Mouse (Mus musculus) forebrain, embryonic 13.5 days (tissue): Measurements from ENCODE around the gene Tbc1d8. TPM values are rescaled to one million over a fixed set of nuclear protein-coding genes. Genes with fewer than 3 reads are reported as not detected.

Experiments used
- ATAC-seq: fragments of 200-750 bp; cut with Nextera tagmentation; 2 replicates; pipeline ENCODE4 v1.8.0; 2017
- H3K27ac ChIP-seq: fragments of 300-500 bp; sonication (generic); 2 replicates; pipeline ENCODE4 v1.5.1; 2015; ENCODE audit warnings: inconsistent platforms, mild to moderate bottlenecking, moderate library complexity
- H3K27me3 ChIP-seq: fragments of 300-500 bp; sonication (generic); 2 replicates; pipeline ENCODE4 v1.6.1; 2015; ENCODE audit warnings: mild to moderate bottlenecking, inconsistent platforms
- H3K36me3 ChIP-seq: fragments of 300-500 bp; sonication (generic); 2 replicates; pipeline ENCODE4 v1.6.1; 2015; ENCODE audit warnings: mild to moderate bottlenecking, inconsistent platforms; ENCODE audit not compliant: poor library complexity, severe bottlenecking
- H3K4me1 ChIP-seq: fragments of 300-500 bp; sonication (generic); 2 replicates; pipeline ENCODE4 v1.6.1; 2015; ENCODE audit warnings: inconsistent platforms
- H3K4me2 ChIP-seq: fragments of 300-500 bp; sonication (generic); 2 replicates; pipeline ENCODE4 v1.6.1; 2015; ENCODE audit warnings: inconsistent platforms, mild to moderate bottlenecking, moderate library complexity
- H3K4me3 ChIP-seq: fragments of 300-500 bp; sonication (generic); 2 replicates; pipeline ENCODE4 v1.5.1; 2015; ENCODE audit warnings: mild to moderate bottlenecking, inconsistent platforms
- H3K9ac ChIP-seq: fragments of 300-500 bp; sonication (generic); 2 replicates; pipeline ENCODE4 v1.6.1; 2015; ENCODE audit warnings: mild to moderate bottlenecking, inconsistent platforms
- H3K9me3 ChIP-seq: fragments of 300-500 bp; sonication (generic); replicated peaks from 2 replicates; pipeline ENCODE4 v1.6.1; 2016; ENCODE audit warnings: inconsistent platforms
- WGBS: fragments of 180-500 bp; shearing (Covaris S2); methylation state at CpG from one replicate; pipeline ENCODE4 v1.1.7; 2015; 5-methylcytosine and 5-hydroxymethylcytosine counted together
- polyA plus RNA-seq: library from polyadenylated mRNA; unstranded; fragments of >200 nt; fragmentation: Nextera tagmentation; extraction: Ambion mirVana; gene quantifications from 2 replicates; pipeline ENCODE4 v1.2.1, GENCODE M21; 2015

Gene Tbc1d8
- 6.1 and 6.9 TPM in 2 replicates for polyA plus RNA-seq

GRCm38 (mm10) chr1:39478057-39478895 is at the start of gene Tbc1d8:
TSS of gene Tbc1d8 (minus strand) at chr1:39478755.
- ATAC-seq, result peak; percentile 97
- peak within 1 kb of the TSS; percentile 74 for H3K27ac ChIP-seq

DNA sequence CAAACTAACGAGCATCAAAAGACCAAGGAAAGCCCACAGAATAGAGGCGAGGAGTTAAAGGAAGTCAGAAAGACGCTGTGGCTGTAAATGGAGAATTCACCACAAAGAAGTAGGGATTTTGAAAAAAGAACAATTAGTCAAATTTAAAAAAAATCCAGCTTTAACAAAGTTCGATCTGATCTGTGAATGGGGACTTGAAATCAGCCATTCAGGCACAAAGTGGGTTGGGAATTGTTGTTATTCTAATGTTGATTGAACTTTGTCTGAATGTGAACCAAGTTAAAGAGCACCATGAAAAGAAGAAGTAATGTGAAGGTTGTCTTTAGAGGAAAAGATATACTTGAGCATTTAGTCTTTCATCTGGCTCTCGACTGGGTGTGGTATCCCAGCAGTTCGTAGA is 49.8 kb upstream of the Tbc1d8 start:
- Histone ChIP-seq H3K4me1 (no peaks in the 10 kb centered on the region), H3K27me3 (no peaks in the 10 kb centered on the region), H3K9ac (no peak overlapping the region), H3K9me3 (no peaks in the 10 kb centered on the region), H3K27ac (no peak overlapping the region), H3K4me3 (no peak overlapping the region), H3K36me3 (no peaks in the 10 kb centered on the region), H3K4me2 (no peak overlapping the region)
- WGBS, result 32% methylated on average over 6 of the region's 6 CpGs
- no peak for ATAC-seq

More at GRCm38 (mm10) chr1:39478057-39478895, at the start of gene Tbc1d8:
- Histone ChIP-seq H3K4me1 (peaks cover 27% of the 10 kb centered on the region), H3K4me2 (peak within 1 kb of the TSS; percentile 98), H3K27me3 (peaks cover 3% of the 10 kb centered on the region; the same call in 1 of the 2 replicates), H3K36me3 (no peaks in the 10 kb centered on the region), H3K9me3 (no peaks in the 10 kb centered on the region), H3K9ac (peak within 1 kb of the TSS; percentile 83), H3K4me3 (peak within 1 kb of the TSS; percentile 75)
- under 1% methylated on average over 59 of the region's 90 CpGs for WGBS

- Histone ChIP-seq H3K27me3 (no peaks in the 10 kb centered on the region), H3K36me3 (no peaks in the 10 kb centered on the region), H3K9ac (no peak overlapping the region), H3K4me1 (no peaks in the 10 kb centered on the region), H3K9me3 (no peaks in the 10 kb centered on the region), H3K4me2 (no peak overlapping the region), H3K27ac (no peak overlapping the region), H3K4me3 (no peak overlapping the region)
- WGBS, result 12% methylated on average over 7 of the region's 7 CpGs
- ATAC-seq, result no peak
These were observed 48.9 kb upstream of the Tbc1d8 start for GRCm38 (mm10) chr1:39527432-39527831.

DNA sequence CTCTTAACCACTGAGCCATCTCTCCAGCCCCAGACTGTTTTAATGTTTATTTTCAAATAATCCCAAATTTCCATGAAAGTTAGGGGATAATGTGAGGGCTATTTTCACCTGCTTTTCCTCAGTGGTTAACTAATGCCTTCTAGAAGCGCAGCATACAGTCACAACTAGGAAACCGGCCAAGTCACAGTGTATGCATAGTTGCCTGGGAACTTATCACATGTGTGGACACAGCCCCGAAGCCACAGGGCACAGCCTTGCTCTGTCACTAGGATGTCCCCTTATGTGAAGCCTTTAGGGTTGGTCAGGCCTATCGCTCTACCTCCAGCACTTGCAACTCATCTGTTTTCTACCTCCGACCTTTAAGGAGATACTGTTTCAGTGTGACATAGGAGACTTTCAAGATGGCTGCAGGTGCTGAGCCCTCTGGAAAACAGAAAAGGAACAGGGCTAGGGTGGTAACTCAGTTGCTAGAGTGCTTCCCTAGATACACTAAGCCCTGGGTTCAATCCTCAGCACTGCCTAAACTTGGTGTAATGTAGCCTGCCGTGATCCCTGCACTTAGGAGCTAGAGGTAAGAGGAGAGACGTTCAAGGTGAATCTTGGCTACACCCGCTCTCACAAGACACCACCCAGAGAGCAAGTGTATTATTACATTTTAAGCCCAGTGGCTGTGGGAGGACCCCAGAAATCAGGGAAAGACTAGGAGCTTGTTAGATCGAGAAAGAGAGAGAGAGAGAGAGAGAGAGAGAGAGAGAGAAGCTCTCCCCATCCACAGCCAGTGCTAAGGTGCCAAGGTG is 48.0 kb upstream of the Tbc1d8 start:
- no peak for ATAC-seq

GRCm38 (mm10) chr1:39525763-39526162 is 47.2 kb upstream of the Tbc1d8 start:
- H3K36me3 ChIP-seq, result no peaks in the 10 kb centered on the region
- H3K4me1 ChIP-seq, result no peaks in the 10 kb centered on the region
- WGBS, result 83% methylated on average over 7 of the region's 7 CpGs
- H3K9ac ChIP-seq, result no peak overlapping the region
- no peak overlapping the region for H3K27ac ChIP-seq
- ATAC-seq, result no peak
- no peak overlapping the region for H3K4me3 ChIP-seq
- H3K4me2 ChIP-seq, result no peak overlapping the region
- no peaks in the 10 kb centered on the region for H3K27me3 ChIP-seq
- no peaks in the 10 kb centered on the region for H3K9me3 ChIP-seq

More for the DNA sequence above, 48.0 kb upstream of the Tbc1d8 start:
- no peak overlapping the region for H3K27ac ChIP-seq
- H3K9ac ChIP-seq, result no peak overlapping the region
- H3K4me1 ChIP-seq, result no peaks in the 10 kb centered on the region
- H3K9me3 ChIP-seq, result no peaks in the 10 kb centered on the region
- H3K36me3 ChIP-seq, result no peaks in the 10 kb centered on the region
- no peak overlapping the region for H3K4me3 ChIP-seq
- H3K27me3 ChIP-seq, result no peaks in the 10 kb centered on the region
- WGBS, result 87% methylated on average over 9 of the region's 9 CpGs
- H3K4me2 ChIP-seq, result no peak overlapping the region

DNA sequence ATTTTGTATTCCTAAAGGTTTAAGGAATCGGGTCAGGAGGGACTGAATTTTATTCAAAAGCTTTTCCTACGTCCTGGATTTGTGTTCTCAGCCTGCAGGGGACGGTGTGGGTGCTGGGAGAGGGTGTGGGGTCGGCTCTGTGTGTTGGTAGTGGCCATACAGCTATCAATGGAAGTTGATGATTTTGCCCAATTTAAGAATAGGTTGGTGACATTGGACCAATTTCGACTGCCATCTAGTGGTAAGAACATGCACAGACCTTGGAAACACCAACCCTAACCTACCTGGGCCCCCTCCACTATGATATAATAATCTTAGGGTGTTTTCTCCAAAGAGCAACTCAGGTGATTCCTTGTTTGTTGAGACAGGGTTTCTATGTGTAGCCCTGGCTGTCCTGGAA is 44.0 kb upstream of the Tbc1d8 start:
- H3K27me3 ChIP-seq, result no peaks in the 10 kb centered on the region
- ATAC-seq, result 0 out of 2 replicates have a peak, but pooled peaks have one; percentile 13
- no peak overlapping the region for H3K9ac ChIP-seq
- H3K4me3 ChIP-seq, result no peak overlapping the region
- WGBS, result 28% methylated on average over 5 of the region's 5 CpGs
- no peaks in the 10 kb centered on the region for H3K4me1 ChIP-seq
- no peak overlapping the region for H3K4me2 ChIP-seq
- no peak overlapping the region for H3K27ac ChIP-seq
- H3K36me3 ChIP-seq, result no peaks in the 10 kb centered on the region
- 0 out of 2 replicates have a peak, but pooled peaks cover 3% of the 10 kb centered on the region for H3K9me3 ChIP-seq

GRCm38 (mm10) chr1:39521326-39521725 is 42.8 kb upstream of the Tbc1d8 start:
- Histone ChIP-seq H3K4me1 (no peaks in the 10 kb centered on the region), H3K9ac (no peak overlapping the region), H3K27me3 (no peaks in the 10 kb centered on the region), H3K27ac (no peak overlapping the region), H3K4me2 (no peak overlapping the region), H3K9me3 (0 out of 2 replicates have a peak, but pooled peaks cover 3% of the 10 kb centered on the region), H3K36me3 (no peaks in the 10 kb centered on the region), H3K4me3 (no peak overlapping the region)
- no peak for ATAC-seq
- 82% methylated on average over 7 of the region's 7 CpGs for WGBS

GRCm38 (mm10) chr1:39515303-39515991 is 36.9 kb upstream of the Tbc1d8 start:
- Histone ChIP-seq H3K27ac (no peak overlapping the region), H3K36me3 (no peaks in the 10 kb centered on the region), H3K27me3 (no peaks in the 10 kb centered on the region), H3K9ac (no peak overlapping the region), H3K4me1 (no peaks in the 10 kb centered on the region), H3K4me3 (no peak overlapping the region), H3K4me2 (no peak overlapping the region), H3K9me3 (0 out of 2 replicates have a peak, but pooled peaks cover 3% of the 10 kb centered on the region)
- 88% methylated on average over 10 of the region's 10 CpGs for WGBS
- ATAC-seq, result no peak

GRCm38 (mm10) chr1:39512183-39512582 is 33.6 kb upstream of the Tbc1d8 start:
- Histone ChIP-seq H3K27ac (no peak overlapping the region), H3K4me2 (no peak overlapping the region), H3K36me3 (no peaks in the 10 kb centered on the region), H3K4me1 (no peaks in the 10 kb centered on the region), H3K9ac (no peak overlapping the region), H3K4me3 (no peak overlapping the region), H3K9me3 (no peaks in the 10 kb centered on the region), H3K27me3 (no peaks in the 10 kb centered on the region)
- 64% methylated on average over 1 of the region's 1 CpGs for WGBS
- ATAC-seq, result no peak

GRCm38 (mm10) chr1:39511775-39512174 is 33.2 kb upstream of the Tbc1d8 start:
- ATAC-seq, result no peak
- no peak overlapping the region for H3K9ac ChIP-seq
- no peaks in the 10 kb centered on the region for H3K36me3 ChIP-seq
- WGBS, result 74% methylated on average over 8 of the region's 8 CpGs
- H3K4me2 ChIP-seq, result no peak overlapping the region
- no peak overlapping the region for H3K27ac ChIP-seq
- H3K27me3 ChIP-seq, result no peaks in the 10 kb centered on the region
- no peaks in the 10 kb centered on the region for H3K9me3 ChIP-seq
- H3K4me1 ChIP-seq, result no peaks in the 10 kb centered on the region
- no peak overlapping the region for H3K4me3 ChIP-seq

DNA sequence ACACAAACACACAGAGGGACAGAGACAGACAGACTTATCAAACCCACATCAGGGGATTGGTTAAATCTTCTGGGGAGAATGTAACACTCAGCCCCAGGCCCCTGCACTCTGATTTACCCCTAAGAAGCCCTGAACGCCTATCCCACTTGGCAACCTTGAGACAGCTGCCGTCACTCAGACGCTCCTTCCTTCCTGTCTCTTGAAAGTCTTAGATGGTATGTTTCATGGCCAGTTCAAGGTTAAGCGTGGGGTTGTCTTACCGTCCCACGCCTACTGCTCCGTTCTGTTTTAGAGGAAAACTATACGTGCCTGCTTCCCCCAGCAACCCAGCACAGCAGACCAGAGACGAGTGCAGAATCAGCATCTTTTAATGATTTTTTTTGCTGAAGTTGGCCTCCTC is 27.0 kb upstream of the Tbc1d8 start:
- no peaks in the 10 kb centered on the region for H3K4me1 ChIP-seq
- no peak for ATAC-seq
- H3K9me3 ChIP-seq, result no peaks in the 10 kb centered on the region
- no peak overlapping the region for H3K4me2 ChIP-seq
- no peak overlapping the region for H3K4me3 ChIP-seq
- H3K27me3 ChIP-seq, result no peaks in the 10 kb centered on the region
- 84% methylated on average over 9 of the region's 9 CpGs for WGBS
- no peak overlapping the region for H3K27ac ChIP-seq
- no peak overlapping the region for H3K9ac ChIP-seq
- no peaks in the 10 kb centered on the region for H3K36me3 ChIP-seq

DNA sequence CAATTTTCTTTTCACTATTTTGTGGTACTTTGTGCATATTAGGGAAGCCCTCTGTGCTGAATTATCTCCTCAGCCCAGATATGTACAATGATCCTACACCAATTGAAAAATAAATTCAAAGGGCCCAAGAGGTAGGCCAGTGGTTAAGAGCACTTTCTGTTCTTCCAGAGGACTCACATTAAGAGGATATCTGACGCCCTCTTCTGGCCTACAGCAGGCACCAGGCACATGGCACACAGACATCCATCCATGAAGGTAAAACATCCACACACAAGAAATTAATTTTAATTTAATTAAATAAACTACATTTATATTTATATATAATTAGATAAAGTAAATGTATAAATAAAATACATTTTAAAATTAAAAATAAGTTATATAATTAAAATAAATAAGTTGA is 25.7 kb upstream of the Tbc1d8 start:
- 5% methylated on average over 1 of the region's 1 CpGs for WGBS
- Histone ChIP-seq H3K4me2 (no peak overlapping the region), H3K36me3 (no peaks in the 10 kb centered on the region), H3K27me3 (no peaks in the 10 kb centered on the region), H3K4me1 (no peaks in the 10 kb centered on the region), H3K27ac (no peak overlapping the region), H3K9ac (no peak overlapping the region), H3K9me3 (no peaks in the 10 kb centered on the region), H3K4me3 (no peak overlapping the region)
- ATAC-seq, result no peak
